ENCODE assay signal across 17 mouse cellular contexts in the genomic region with DNA sequence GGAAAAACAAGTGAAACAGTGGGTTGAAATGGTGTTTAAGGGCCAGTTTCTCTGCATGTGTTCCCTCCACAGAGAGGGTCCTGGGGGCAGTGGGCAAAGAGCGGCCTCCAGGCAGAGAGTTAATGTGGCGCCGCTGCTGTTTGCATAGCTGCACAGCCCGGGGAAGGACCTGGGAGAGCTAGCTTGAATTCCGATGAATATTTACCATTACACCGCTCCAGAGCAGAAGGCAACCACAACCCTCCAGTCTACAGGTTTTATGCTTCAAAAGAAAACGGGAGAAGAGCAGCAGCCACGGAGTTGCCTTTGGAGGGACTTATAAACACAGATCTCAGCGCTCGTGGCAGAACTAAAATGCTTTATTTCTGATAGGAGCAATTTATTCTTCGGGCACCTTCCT.
DNase-seq lines count a peak whose midpoint lies in the region; ATAC-seq and TF ChIP-seq lines count a peak whose summit lies in the region.
"Had no signal": no experiment of that assay in that cellular context is flagged by ENCODE, and none has a peak within 500 bp of the region (broad histone marks: within the 10 kb centered on the region; RNA-seq: fewer than 3 reads in every experiment).

No protein-coding gene starts in this region.

- H3K4me3 ChIP-seq in forebrain, embryonic 14.5 days (ENCODE audit: low read depth, low read length) = no peak overlapping the region
- H3K4me3 ChIP-seq in forebrain, embryonic 15.5 days = no peak overlapping the region
- H3K4me3 ChIP-seq in lung, embryonic 14.5 days (ENCODE audit: low read depth, low read length) = no peak overlapping the region
- no peak overlapping the region for H3K4me3 ChIP-seq in liver, embryonic 12.5 days
- H3K4me3 ChIP-seq: forebrain, embryonic 12.5 days; heart, embryonic 10.5 days; liver, embryonic 15.5 days had no signal

- TF ChIP-seq CTCF in lung, embryonic 14.5 days (IDR thresholded peaks at IDR 0.05; ENCODE audit: low read depth) = no peak

- no peaks in the 10 kb centered on the region for H3K27me3 ChIP-seq in forebrain, embryonic 14.5 days (replicated peaks; ENCODE audit: control insufficient read depth, insufficient read depth, low read length)
- no peaks in the 10 kb centered on the region for H3K27me3 ChIP-seq in forebrain, embryonic 15.5 days
- H3K27me3 ChIP-seq in lung, embryonic 14.5 days (ENCODE audit: insufficient read depth, low read length) = no peaks in the 10 kb centered on the region
- H3K27me3 ChIP-seq in liver, embryonic 12.5 days (replicated peaks) = no peaks in the 10 kb centered on the region
- H3K27me3 ChIP-seq: forebrain, embryonic 12.5 days; liver, embryonic 15.5 days had no signal

- peak overlapping the region; percentile 27; the same call in 1 of the 2 replicates for H3K27ac ChIP-seq in forebrain, embryonic 14.5 days (ENCODE audit: low read depth, low read length)
- no peak overlapping the region for H3K27ac ChIP-seq in forebrain, embryonic 15.5 days (replicated peaks)
- H3K27ac ChIP-seq in lung, embryonic 14.5 days (ENCODE audit: low read depth) = peak overlapping the region; percentile 30; the same call in 1 of the 2 replicates
- H3K27ac ChIP-seq in liver, embryonic 12.5 days = no peak overlapping the region
- H3K27ac ChIP-seq: forebrain, embryonic 12.5 days; heart, embryonic 10.5 days; kidney, postnatal 0 days; liver, embryonic 15.5 days had no signal

- H3K9ac ChIP-seq in forebrain, embryonic 14.5 days (ENCODE audit: low read length) = no peak overlapping the region
- no peak overlapping the region for H3K9ac ChIP-seq in forebrain, embryonic 15.5 days (replicated peaks)
- no peak overlapping the region for H3K9ac ChIP-seq in lung, embryonic 14.5 days
- no peak overlapping the region for H3K9ac ChIP-seq in liver, embryonic 12.5 days
- H3K9ac ChIP-seq: forebrain, embryonic 12.5 days; liver, embryonic 15.5 days had no signal

- WGBS in forebrain, embryonic 14.5 days = 81% methylated on average over 11 of the region's 11 CpGs
- WGBS in forebrain, embryonic 15.5 days = 74% methylated on average over 11 of the region's 11 CpGs
- WGBS in lung, embryonic 14.5 days = 26% methylated on average over 11 of the region's 11 CpGs
- 58% methylated on average over 11 of the region's 11 CpGs for WGBS in liver, embryonic 12.5 days (ENCODE audit: insufficient replicate concordance)

- no peak overlapping the region for H3K4me2 ChIP-seq in forebrain, embryonic 14.5 days (ENCODE audit: low read length)
- H3K4me2 ChIP-seq in forebrain, embryonic 15.5 days (replicated peaks) = no peak overlapping the region
- peak overlapping the region; percentile 40; the same call in 1 of the 2 replicates for H3K4me2 ChIP-seq in lung, embryonic 14.5 days
- H3K4me2 ChIP-seq in liver, embryonic 12.5 days = no peak overlapping the region
- H3K4me2 ChIP-seq: forebrain, embryonic 12.5 days; liver, embryonic 15.5 days had no signal

- H3K9me3 ChIP-seq in forebrain, embryonic 14.5 days (replicated peaks; ENCODE audit: control insufficient read depth, low read length) = no peaks in the 10 kb centered on the region
- H3K9me3 ChIP-seq in forebrain, embryonic 15.5 days = no peaks in the 10 kb centered on the region
- no peaks in the 10 kb centered on the region for H3K9me3 ChIP-seq in lung, embryonic 14.5 days (ENCODE audit: low read depth, low read length)
- H3K9me3 ChIP-seq in liver, embryonic 12.5 days (replicated peaks) = 0 out of 2 replicates have a peak, but pooled peaks cover 5% of the 10 kb centered on the region
- H3K9me3 ChIP-seq: forebrain, embryonic 12.5 days; heart, embryonic 10.5 days; liver, embryonic 15.5 days had no signal

- H3K36me3 ChIP-seq in forebrain, embryonic 14.5 days (ENCODE audit: control insufficient read depth, insufficient read depth, low read length) = no peaks in the 10 kb centered on the region
- H3K36me3 ChIP-seq in forebrain, embryonic 15.5 days = no peaks in the 10 kb centered on the region
- H3K36me3 ChIP-seq in lung, embryonic 14.5 days (ENCODE audit: insufficient read depth) = no peaks in the 10 kb centered on the region
- no peaks in the 10 kb centered on the region for H3K36me3 ChIP-seq in liver, embryonic 12.5 days
- H3K36me3 ChIP-seq: forebrain, embryonic 12.5 days; heart, embryonic 10.5 days; liver, embryonic 15.5 days had no signal

- no peaks in the 10 kb centered on the region for H3K4me1 ChIP-seq in forebrain, embryonic 14.5 days (ENCODE audit: control insufficient read depth, insufficient read depth, low read length)
- no peaks in the 10 kb centered on the region for H3K4me1 ChIP-seq in forebrain, embryonic 15.5 days
- H3K4me1 ChIP-seq in lung, embryonic 14.5 days (ENCODE audit: insufficient read depth) = no peaks in the 10 kb centered on the region
- no peaks in the 10 kb centered on the region for H3K4me1 ChIP-seq in liver, embryonic 12.5 days
- H3K4me1 ChIP-seq: forebrain, embryonic 12.5 days; heart, embryonic 10.5 days; liver, embryonic 15.5 days had no signal

- ATAC-seq in forebrain, embryonic 14.5 days = no peak
- ATAC-seq in forebrain, embryonic 15.5 days (replicated peaks) = no peak
- no peak for ATAC-seq in lung, embryonic 14.5 days (ENCODE audit: insufficient read depth)
- ATAC-seq in liver, embryonic 12.5 days = no peak
- ATAC-seq: Patski had no signal

- no peak for DNase-seq in forebrain, embryonic 14.5 days (ENCODE audit: low spot score)
- DNase-seq in lung, embryonic 14.5 days = peak; percentile 27
- no peak for DNase-seq in lung, postnatal 25 days (ENCODE audit: low spot score)
- DNase-seq in retina, postnatal 1 day = peak; percentile 11
- no peak for DNase-seq in retina, embryonic 14.5 days (ENCODE audit: low spot score)
- DNase-seq in urinary bladder, adult 2 months (ENCODE audit: low spot score) = no peak
- DNase-seq: adrenal gland, postnatal 10 days; cerebellum, adult 9-11 months; kidney, adult 18-20 months; thymus, postnatal 14 days had no signal

Comparison
In these comparisons a context has a peak if more than half of its experiments do, and no peak if none do; other contexts are left out.
1. DNase-seq: peak in lung, embryonic 14.5 days (single experiment) and retina, postnatal 1 day (single experiment); none in forebrain, embryonic 14.5 days (single experiment), lung, postnatal 25 days (single experiment), retina, embryonic 14.5 days (single experiment) and urinary bladder, adult 2 months (single experiment).
2. H3K27ac ChIP-seq: peak in forebrain, embryonic 14.5 days (single experiment) and lung, embryonic 14.5 days (single experiment); none in forebrain, embryonic 15.5 days (single experiment) and liver, embryonic 12.5 days (single experiment).